ENCODE assay signal across 15 mouse cellular contexts in genomic region chr7:64648947-64649607, GRCm38 (mm10).
A peak's percentile ranks its signal among the peaks of the same experiment; 100 is the strongest.
DNase-seq lines count a peak whose midpoint lies in the region; ATAC-seq and TF ChIP-seq lines count a peak whose summit lies in the region.
"Had no signal": no experiment of that assay in that cellular context is flagged by ENCODE, and none has a peak within 500 bp of the region (broad histone marks: within the 10 kb centered on the region; RNA-seq: fewer than 3 reads in every experiment).

No protein-coding gene starts in this region.

- H3K4me2 ChIP-seq in hindbrain, embryonic 13.5 days, result no peak overlapping the region
- H3K4me2 ChIP-seq in midbrain, embryonic 14.5 days (ENCODE audit: low read length), result no peak overlapping the region
- no peak overlapping the region for H3K4me2 ChIP-seq in midbrain, postnatal 0 days (ENCODE audit: low read depth, low read length, poor library complexity, severe bottlenecking)
- no peak overlapping the region for H3K4me2 ChIP-seq in liver, embryonic 13.5 days
- no peak overlapping the region for H3K4me2 ChIP-seq in stomach, embryonic 15.5 days
- H3K4me2 ChIP-seq: forebrain, embryonic 12.5 days had no signal

- no peaks in the 10 kb centered on the region for H3K36me3 ChIP-seq in hindbrain, embryonic 13.5 days
- no peaks in the 10 kb centered on the region for H3K36me3 ChIP-seq in hindbrain, embryonic 10.5 days
- no peaks in the 10 kb centered on the region for H3K36me3 ChIP-seq in midbrain, embryonic 14.5 days (ENCODE audit: control insufficient read depth, insufficient read depth, low read length)
- no peaks in the 10 kb centered on the region for H3K36me3 ChIP-seq in midbrain, postnatal 0 days (ENCODE audit: insufficient read depth, low read length)
- no peaks in the 10 kb centered on the region for H3K36me3 ChIP-seq in liver, embryonic 13.5 days
- H3K36me3 ChIP-seq in stomach, embryonic 15.5 days, result no peaks in the 10 kb centered on the region
- H3K36me3 ChIP-seq: forebrain, embryonic 12.5 days had no signal

- peak; percentile 60; the same call in 1 of the 2 replicates for ATAC-seq in hindbrain, embryonic 13.5 days (ENCODE audit: low FRiP score)
- no peak for ATAC-seq in midbrain, embryonic 14.5 days (ENCODE audit: low FRiP score, low TSS enrichment)
- ATAC-seq in midbrain, postnatal 0 days (ENCODE audit: low FRiP score), result no peak
- ATAC-seq in liver, embryonic 13.5 days (ENCODE audit: low read depth), result 0 out of 2 replicates have a peak, but pooled peaks have one; percentile 54
- ATAC-seq in stomach, embryonic 15.5 days (ENCODE audit: insufficient read depth, low FRiP score, low read depth), result peak; percentile 56

- H3K27me3 ChIP-seq in hindbrain, embryonic 13.5 days, result no peaks in the 10 kb centered on the region
- H3K27me3 ChIP-seq in hindbrain, embryonic 10.5 days (ENCODE audit: insufficient read depth, poor library complexity, severe bottlenecking), result no peaks in the 10 kb centered on the region
- no peaks in the 10 kb centered on the region for H3K27me3 ChIP-seq in midbrain, embryonic 14.5 days (ENCODE audit: control insufficient read depth, insufficient read depth, low read length)
- no peaks in the 10 kb centered on the region for H3K27me3 ChIP-seq in midbrain, postnatal 0 days (ENCODE audit: insufficient read depth, low read length)
- H3K27me3 ChIP-seq in liver, embryonic 13.5 days, result no peaks in the 10 kb centered on the region
- H3K27me3 ChIP-seq in stomach, embryonic 15.5 days (replicated peaks), result no peaks in the 10 kb centered on the region
- H3K27me3 ChIP-seq: forebrain, embryonic 12.5 days had no signal

- 62% methylated on average over 10 of the region's 10 CpGs for WGBS in hindbrain, embryonic 13.5 days
- 85% methylated on average over 10 of the region's 10 CpGs for WGBS in hindbrain, embryonic 10.5 days
- 64% methylated on average over 10 of the region's 10 CpGs for WGBS in midbrain, embryonic 14.5 days
- whole genome bisulfite sequencing in midbrain, postnatal 0 days, result 63% methylated on average over 10 of the region's 10 CpGs
- WGBS in liver, embryonic 13.5 days (ENCODE audit: insufficient replicate concordance), result 66% methylated on average over 10 of the region's 10 CpGs
- 62% methylated on average over 10 of the region's 10 CpGs for WGBS in stomach, embryonic 15.5 days

- H3K4me3 ChIP-seq in hindbrain, embryonic 13.5 days, result no peak overlapping the region
- H3K4me3 ChIP-seq in hindbrain, embryonic 10.5 days, result no peak overlapping the region
- no peak overlapping the region for H3K4me3 ChIP-seq in midbrain, embryonic 14.5 days (replicated peaks; ENCODE audit: low read depth, low read length)
- no peak overlapping the region for H3K4me3 ChIP-seq in midbrain, postnatal 0 days (ENCODE audit: low read depth, low read length)
- no peak overlapping the region for H3K4me3 ChIP-seq in liver, embryonic 13.5 days (replicated peaks)
- H3K4me3 ChIP-seq in stomach, embryonic 15.5 days (replicated peaks), result no peak overlapping the region
- H3K4me3 ChIP-seq: forebrain, embryonic 12.5 days had no signal

- H3K9ac ChIP-seq in hindbrain, embryonic 13.5 days, result no peak overlapping the region
- no peak overlapping the region for H3K9ac ChIP-seq in midbrain, embryonic 14.5 days (replicated peaks; ENCODE audit: low read length)
- no peak overlapping the region for H3K9ac ChIP-seq in midbrain, postnatal 0 days (replicated peaks; ENCODE audit: low read length, poor library complexity, severe bottlenecking)
- H3K9ac ChIP-seq in liver, embryonic 13.5 days, result no peak overlapping the region
- no peak overlapping the region for H3K9ac ChIP-seq in stomach, embryonic 15.5 days
- H3K9ac ChIP-seq: forebrain, embryonic 12.5 days had no signal

- TF ChIP-seq CTCF in midbrain, postnatal 0 days (IDR thresholded peaks at IDR 0.05), result no peak

- peak overlapping the region; percentile 18; the same call in 1 of the 2 replicates for H3K27ac ChIP-seq in hindbrain, embryonic 13.5 days
- no peak overlapping the region for H3K27ac ChIP-seq in hindbrain, embryonic 10.5 days
- H3K27ac ChIP-seq in midbrain, embryonic 14.5 days (replicated peaks; ENCODE audit: low read depth, low read length), result no peak overlapping the region
- H3K27ac ChIP-seq in midbrain, postnatal 0 days (ENCODE audit: low read depth, low read length), result no peak overlapping the region
- H3K27ac ChIP-seq in liver, embryonic 13.5 days, result no peak overlapping the region
- no peak overlapping the region for H3K27ac ChIP-seq in stomach, embryonic 15.5 days
- H3K27ac ChIP-seq: forebrain, embryonic 12.5 days had no signal

- no peak for DNase-seq in hindbrain, embryonic 10.5 days (ENCODE audit: low spot score)
- peak; percentile 31 for DNase-seq in midbrain, embryonic 14.5 days
- no peak for DNase-seq in midbrain, postnatal 0 days (ENCODE audit: low spot score)
- DNase-seq in liver, embryonic 13.5 days, result no peak
- DNase-seq in spleen, postnatal 36 days (ENCODE audit: low spot score in 2 of 2), result no peak
- DNase-seq in cerebellum, postnatal 10 days, result no peak
- DNase-seq: adrenal gland, adult 8-10 months; cerebellum, adult 11-12 months; heart, postnatal 14 days; layer of hippocampus, adult 9-11 months; lung, postnatal 10 days; retina, postnatal 1 day had no signal

- H3K9me3 ChIP-seq in hindbrain, embryonic 13.5 days, result no peaks in the 10 kb centered on the region
- H3K9me3 ChIP-seq in hindbrain, embryonic 10.5 days, result no peaks in the 10 kb centered on the region
- H3K9me3 ChIP-seq in midbrain, embryonic 14.5 days (ENCODE audit: control insufficient read depth, low read length), result no peaks in the 10 kb centered on the region
- no peaks in the 10 kb centered on the region for H3K9me3 ChIP-seq in midbrain, postnatal 0 days (ENCODE audit: low read length)
- H3K9me3 ChIP-seq in liver, embryonic 13.5 days (replicated peaks), result no peaks in the 10 kb centered on the region
- no peaks in the 10 kb centered on the region for H3K9me3 ChIP-seq in stomach, embryonic 15.5 days
- H3K9me3 ChIP-seq: forebrain, embryonic 12.5 days had no signal

- H3K4me1 ChIP-seq in hindbrain, embryonic 13.5 days (replicated peaks), result peaks cover 15% of the 10 kb centered on the region
- H3K4me1 ChIP-seq in hindbrain, embryonic 10.5 days (replicated peaks), result peaks cover 7% of the 10 kb centered on the region
- peaks cover 7% of the 10 kb centered on the region; the same call in 1 of the 2 replicates for H3K4me1 ChIP-seq in midbrain, embryonic 14.5 days (ENCODE audit: control insufficient read depth, insufficient read depth, low read length)
- no peaks in the 10 kb centered on the region for H3K4me1 ChIP-seq in midbrain, postnatal 0 days (ENCODE audit: insufficient read depth, low read length)
- no peaks in the 10 kb centered on the region for H3K4me1 ChIP-seq in liver, embryonic 13.5 days (replicated peaks)
- no peaks in the 10 kb centered on the region for H3K4me1 ChIP-seq in stomach, embryonic 15.5 days

Comparison
In these comparisons a context has a peak if more than half of its experiments do, and no peak if none do; other contexts are left out.
1. ATAC-seq: peak in hindbrain, embryonic 13.5 days (single experiment), liver, embryonic 13.5 days (single experiment) and stomach, embryonic 15.5 days (single experiment); none in midbrain, embryonic 14.5 days (single experiment) and midbrain, postnatal 0 days (single experiment).